Mouse (Mus musculus): ENCODE data around the gene Gm17019.
"Not testable (repeated sequence)": the region's sequence is repeated elsewhere in the genome, so short reads cannot be mapped to it uniquely, and the experiment has no call there.

GRCm38 (mm10) chr5:15024316-15024715 lies 8.5 kb downstream of the Gm17019 start:
- TF ChIP-seq POLR2A (IDR thresholded peaks at IDR 0.05; ENCODE audit: low read depth, low read length); CTCF (IDR thresholded peaks at IDR 0.05; ENCODE audit: extremely low read depth, insufficient read length, insufficient replicate concordance, low read depth, low read length): not testable (repeated sequence)
